Mouse (Mus musculus) kidney, postnatal 25 days (tissue): ENCODE measurements at regions not wholly inside any gene's neighbourhood (a gene's known extent, or its start where the extent isn't known, plus 50 kb on each side); places are given as distances from the start of the nearest gene placed in this dataset.
"Not testable (repeated sequence)": the region's sequence is repeated elsewhere in the genome, so short reads cannot be mapped to it uniquely, and the experiment has no call there.

Experiments used
- DNase-seq, 2 experiments: peaks; one replicate each; pipeline ENCODE4 v3.0.0; 2021; ENCODE audit warnings: mixed read lengths in 2 of 2

DNA sequence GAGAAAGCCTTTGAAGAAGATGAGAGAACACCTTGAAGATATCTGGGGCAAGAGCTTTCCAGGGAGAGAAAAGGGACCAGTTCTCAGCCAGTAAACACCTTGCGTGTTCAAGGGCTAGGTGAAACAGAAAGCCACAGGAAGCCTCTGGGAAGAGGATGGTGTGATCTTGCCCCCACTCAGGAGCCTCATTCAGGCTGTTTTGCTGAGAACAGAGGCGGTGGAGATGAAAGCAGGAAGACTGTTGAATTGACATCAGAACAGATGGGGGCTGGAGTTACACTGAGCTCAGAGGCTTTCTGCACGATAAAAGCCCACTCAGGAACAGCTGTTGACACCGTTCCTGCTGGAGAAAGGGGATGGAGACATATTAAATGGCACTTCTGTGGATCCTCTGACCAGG lies 262.5 kb downstream of the Dad1 start:
- no peak for DNase-seq

DNA sequence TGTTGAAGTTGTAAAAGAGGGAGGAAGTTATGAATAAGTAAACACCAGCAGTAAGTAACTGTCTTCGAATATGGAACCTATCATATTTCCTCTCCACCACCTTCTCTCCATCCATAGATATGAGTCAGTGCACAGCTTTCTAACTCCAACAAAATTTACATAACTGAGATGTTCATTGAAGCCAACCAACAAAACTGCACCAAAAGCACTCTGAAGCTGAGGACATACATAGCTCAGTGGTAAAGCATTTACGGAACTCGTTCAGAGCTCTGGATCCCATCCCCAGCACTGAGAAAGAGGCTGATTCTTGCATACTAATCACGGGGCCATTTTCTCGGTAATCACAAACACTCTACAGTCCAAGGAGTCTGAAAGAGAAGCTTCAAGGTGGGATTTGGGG lies 273.1 kb downstream of the Dad1 start:
- DNase-seq = no peak

GRCm38 (mm10) chr14:53961426-53961825 lies 292.5 kb downstream of the Dad1 start:
- DNase-seq = not testable (repeated sequence)

GRCm38 (mm10) chr14:53960779-53961178 lies 293.1 kb downstream of the Dad1 start:
- DNase-seq = no peak

GRCm38 (mm10) chr14:53935791-53936231 lies 318.1 kb downstream of the Dad1 start:
- peak; percentile 63 to 89 for DNase-seq

- peak; percentile 60 to 86 for DNase-seq
Measured at GRCm38 (mm10) chr14:53935336-53935735, 318.6 kb downstream of the Dad1 start.

GRCm38 (mm10) chr14:53910871-53911270 lies 343.0 kb downstream of the Dad1 start:
- no peak for DNase-seq

DNA sequence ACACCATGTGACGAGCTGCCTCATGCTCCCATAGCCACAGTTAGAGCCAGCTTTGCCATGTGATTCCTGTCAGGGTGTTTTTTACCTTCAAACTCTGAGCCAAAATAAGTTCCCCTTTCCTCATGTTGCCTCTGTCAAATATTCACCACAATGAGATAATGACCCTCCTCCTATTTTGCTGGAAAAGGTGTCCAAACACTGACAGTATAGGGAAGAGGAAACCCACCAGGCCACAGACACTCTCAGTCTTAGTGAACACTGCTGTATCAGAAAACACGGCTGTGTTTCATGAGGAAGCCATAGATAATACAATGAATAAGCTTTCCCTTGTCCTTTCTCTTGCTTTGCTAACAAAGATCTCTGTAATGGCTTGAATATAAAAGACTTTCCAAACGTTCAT lies 349.3 kb downstream of the Dad1 start:
- no peak for DNase-seq

GRCm38 (mm10) chr14:53901103-53901502 lies 352.8 kb downstream of the Dad1 start:
- no peak for DNase-seq

DNA sequence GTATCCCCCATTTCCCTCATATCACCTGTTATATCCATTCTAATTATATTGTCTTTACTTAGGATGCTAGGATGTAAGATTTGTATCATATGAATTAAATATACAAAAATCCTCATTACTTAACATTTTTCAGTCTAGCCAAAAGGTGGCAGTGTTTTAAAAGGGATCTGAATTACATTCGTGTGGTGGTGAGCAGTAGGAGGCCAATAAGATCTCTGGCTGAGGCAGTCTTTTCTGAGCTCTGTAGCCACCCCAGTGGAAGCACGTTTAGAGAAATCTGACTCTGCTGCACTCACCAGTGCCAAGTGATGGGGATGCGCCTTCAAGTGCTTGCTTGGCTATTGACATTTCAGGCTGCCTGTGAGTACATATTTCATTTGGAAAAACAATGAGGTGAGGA lies 372.6 kb downstream of the Dad1 start:
- no peak for DNase-seq

DNA sequence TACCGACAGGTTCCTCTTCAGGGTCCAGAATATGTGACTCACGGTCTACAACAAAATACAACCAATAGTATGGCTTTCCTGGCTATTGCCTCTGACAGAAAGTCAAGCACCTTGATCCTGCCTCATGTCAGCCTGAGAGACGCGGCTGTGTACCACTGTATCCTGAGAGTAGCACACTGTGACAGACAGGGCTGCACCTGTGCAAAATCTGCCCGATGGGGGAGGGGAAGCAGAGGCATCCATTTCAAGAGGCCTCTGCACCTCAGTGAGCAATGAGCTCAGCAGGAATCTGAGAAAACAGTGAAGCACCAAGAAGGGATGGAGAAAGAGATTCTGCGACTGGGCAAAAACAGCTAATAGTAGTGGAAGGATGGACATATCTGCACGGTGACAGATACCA lies 377.3 kb downstream of the Dad1 start:
- no peak for DNase-seq

GRCm38 (mm10) chr14:53875736-53876135 lies 378.2 kb downstream of the Dad1 start:
- DNase-seq = no peak

GRCm38 (mm10) chr14:53847049-53847448 lies 406.9 kb downstream of the Dad1 start:
- DNase-seq = no peak

GRCm38 (mm10) chr14:53845646-53846045 lies 408.3 kb downstream of the Dad1 start:
- no peak for DNase-seq

DNA sequence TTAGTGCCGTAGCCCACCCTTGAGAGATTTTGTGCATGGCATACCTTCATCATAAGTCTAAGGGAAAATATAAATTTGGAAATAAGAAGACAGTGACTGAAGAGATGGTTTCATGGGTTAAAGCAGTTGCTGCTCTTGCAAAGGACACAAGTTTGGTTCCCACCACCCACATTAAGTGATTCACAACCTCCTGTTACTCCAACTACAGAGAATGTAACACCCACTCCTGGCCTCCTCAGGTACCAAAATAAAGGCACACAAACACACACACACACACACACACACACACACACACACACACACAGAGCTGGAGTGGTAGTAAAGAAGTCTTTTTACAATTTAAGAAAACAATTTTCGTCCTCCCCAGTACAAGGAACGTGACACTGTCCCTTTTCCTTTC lies 421.4 kb downstream of the Dad1 start:
- DNase-seq = no peak

DNA sequence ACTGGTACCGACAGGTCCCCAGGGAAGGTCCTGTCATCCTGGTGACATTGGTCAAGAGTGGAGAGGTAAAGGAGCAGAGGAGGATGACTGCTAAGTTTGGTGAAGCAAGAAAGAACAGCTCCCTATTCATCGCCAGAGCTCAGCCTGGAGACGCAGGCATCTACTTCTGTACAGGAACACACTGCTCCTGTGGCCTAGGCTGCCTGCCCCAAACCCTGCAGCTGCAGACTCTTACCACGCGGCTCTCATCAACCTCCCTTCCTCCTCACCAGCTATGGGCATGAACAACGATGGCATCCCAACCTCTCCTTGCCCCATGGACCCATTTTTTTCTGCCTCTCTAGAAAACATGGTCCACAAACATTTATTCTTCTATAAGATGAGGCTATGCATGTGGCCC lies 422.3 kb downstream of the Dad1 start:
- no peak for DNase-seq

- DNase-seq = no peak
Measured at GRCm38 (mm10) chr14:53830717-53831116, 423.2 kb downstream of the Dad1 start.

DNA sequence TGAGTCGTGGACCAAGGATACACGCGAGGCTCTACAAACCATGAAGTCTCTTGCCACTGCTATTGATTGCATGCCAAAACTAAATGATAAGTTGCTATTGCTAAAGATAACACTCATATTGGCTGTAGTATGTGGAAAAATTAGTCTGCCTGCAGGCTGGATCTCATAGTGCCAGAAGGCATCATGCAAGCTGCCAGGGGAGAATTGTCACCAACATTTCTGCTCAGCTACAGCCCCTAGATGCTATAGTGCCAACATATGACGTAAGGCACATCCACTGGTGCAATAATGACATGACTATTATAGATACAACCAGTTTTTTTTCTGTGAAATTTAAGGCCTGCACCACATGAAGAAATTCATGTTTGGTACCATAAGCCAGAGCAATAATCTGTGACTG lies 427.1 kb downstream of the Dad1 start:
- no peak for DNase-seq

DNA sequence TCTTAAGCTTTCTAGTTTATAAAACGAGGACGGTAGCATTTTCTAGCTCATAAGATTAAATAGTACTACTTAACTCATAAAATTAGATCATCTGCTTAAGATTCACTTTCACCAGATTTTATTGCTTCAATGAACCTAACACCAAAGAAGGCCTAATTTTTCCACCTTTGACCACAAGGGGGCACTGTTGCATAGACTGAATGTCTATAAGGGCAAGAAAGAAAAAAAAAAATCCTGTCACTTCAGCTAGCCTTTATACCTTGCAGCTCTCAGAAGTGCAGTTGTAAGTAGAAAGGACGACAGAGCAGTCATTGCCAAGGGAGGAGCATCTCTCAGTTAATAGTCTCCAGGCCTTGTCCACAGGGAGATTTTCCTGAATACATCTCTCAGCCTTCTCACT lies 447.7 kb downstream of the Dad1 start:
- DNase-seq = peak in 1 of 2 experiments; percentile 85

DNA sequence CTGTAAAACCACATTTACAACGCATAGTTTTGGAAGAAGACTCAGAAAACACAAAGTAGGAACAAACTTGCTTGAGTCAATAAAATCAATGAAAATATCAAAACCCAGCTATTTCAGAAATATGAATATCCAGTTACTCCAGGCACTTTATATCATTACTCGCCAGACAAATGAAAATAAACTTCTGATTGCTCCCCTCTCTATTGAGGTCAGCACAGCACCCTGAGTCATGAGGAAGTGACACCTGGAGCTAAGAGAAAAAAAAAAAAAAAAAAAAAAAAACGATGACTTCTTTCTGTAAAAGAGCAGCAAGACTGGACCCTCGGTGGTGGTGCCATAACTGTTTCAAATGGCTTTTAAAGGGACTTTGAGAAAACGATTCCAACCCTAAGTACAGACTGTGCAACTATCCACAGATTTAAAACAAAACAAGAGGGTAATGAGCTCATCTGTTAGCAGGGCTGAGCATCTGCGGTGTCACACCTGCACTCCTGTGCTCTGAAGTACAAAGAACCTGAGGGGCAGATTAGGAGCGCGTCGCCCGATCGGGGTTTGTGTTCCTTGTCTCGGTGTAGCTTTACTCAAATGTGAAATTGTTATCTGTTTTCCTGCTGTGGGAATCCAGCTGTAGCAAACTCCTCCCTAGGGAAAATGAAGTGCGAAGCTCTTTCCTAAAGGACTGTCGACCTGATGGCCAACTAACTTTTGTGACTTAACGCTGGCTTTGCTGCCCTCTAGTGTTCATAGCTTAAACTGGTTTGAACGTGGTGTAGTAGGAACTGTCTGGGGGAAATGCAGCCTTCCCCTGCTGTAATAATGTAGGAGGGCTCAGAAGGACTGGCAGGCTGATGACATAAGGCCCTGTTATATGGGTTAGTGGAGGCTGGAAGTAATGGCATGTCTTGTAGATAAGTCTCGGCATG lies 449.9 kb downstream of the Dad1 start:
- DNase-seq = peak in 1 of 2 experiments; percentile 71

DNA sequence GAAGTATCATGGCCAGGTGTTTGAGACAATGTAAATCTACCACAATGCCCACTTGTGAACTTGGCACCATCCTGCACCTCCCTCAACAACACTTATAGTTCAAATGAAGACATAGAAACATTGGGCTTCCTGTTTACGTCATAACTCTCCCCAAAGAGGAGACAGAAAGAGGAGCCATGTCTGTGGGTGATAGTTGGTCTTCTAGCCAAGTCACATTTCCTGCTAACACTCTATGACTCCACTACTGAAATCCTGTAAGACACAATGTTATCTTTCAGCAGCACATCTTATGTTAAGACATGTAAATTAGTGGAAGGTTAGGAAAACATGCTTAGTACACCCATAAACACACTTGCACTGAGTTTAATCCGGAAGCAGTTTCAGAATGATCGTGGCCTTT lies 451.4 kb downstream of the Dad1 start:
- DNase-seq = no peak

- no peak for DNase-seq
Measured at GRCm38 (mm10) chr14:53800508-53801136, 453.3 kb downstream of the Dad1 start.

DNA sequence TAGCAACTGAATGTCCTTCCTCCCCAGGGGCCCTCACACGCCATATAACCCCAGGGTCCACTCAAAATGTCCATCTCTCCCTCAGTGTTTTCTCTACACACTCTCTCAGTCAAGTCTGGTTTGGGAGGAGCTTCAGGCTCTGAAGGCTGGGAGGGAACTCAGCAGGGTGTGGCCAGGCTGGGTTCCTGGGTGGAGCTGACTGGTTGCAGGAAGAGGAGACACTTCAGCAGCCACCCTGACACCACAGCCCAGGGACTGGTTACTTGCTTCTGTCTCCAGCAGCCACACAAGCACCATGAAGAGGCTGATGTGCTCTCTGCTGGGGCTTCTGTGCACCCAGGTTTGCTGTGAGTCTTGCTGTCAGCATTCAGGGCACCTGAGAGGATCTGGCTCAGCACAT lies 458.7 kb downstream of the Dad1 start:
- not testable (repeated sequence) for DNase-seq

- no peak for DNase-seq
Measured at GRCm38 (mm10) chr14:53794527-53794926, 459.4 kb downstream of the Dad1 start.
